Mouse (Mus musculus) CH12.LX (cell line): ENCODE measurements around the gene Cars. TPM values are rescaled to one million over a fixed set of nuclear protein-coding genes. Genes with fewer than 3 reads are reported as not detected.

ENCODE experiments used
- DNase-seq: peaks from one replicate; pipeline ENCODE4 v3.0.0-alpha.2; 2013; ENCODE audit errors: extremely low read depth
- H3K27ac ChIP-seq: 2 replicates; pipeline ENCODE4 v1.5.1; 2012; ENCODE audit warnings: low read depth, mild to moderate bottlenecking, control low read depth, moderate library complexity; ENCODE audit not compliant: insufficient read depth
- H3K27me3 ChIP-seq: replicated peaks from 2 replicates; pipeline ENCODE3; 2012; ENCODE audit warnings: inconsistent platforms
- H3K36me3 ChIP-seq, 2 experiments: replicated peaks in 1 of 2; 2 replicates each; pipeline versions ENCODE3 to v1.6.1; 2012; ENCODE audit warnings: inconsistent platforms in 1 of 2, low read length in 1 of 2, mild to moderate bottlenecking in 1 of 2, mixed read lengths in 1 of 2, moderate library complexity in 1 of 2; ENCODE audit not compliant: control insufficient read depth in 1 of 2, insufficient read depth in 1 of 2
- H3K4me1 ChIP-seq, 2 experiments: 2 replicates each; pipeline ENCODE4 v1.6.1; 2012; ENCODE audit warnings: inconsistent platforms in 1 of 2, moderate library complexity in 1 of 2; ENCODE audit not compliant: insufficient read depth in 2 of 2, control insufficient read depth in 1 of 2
- H3K4me2 ChIP-seq: 2 replicates; pipeline ENCODE4 v1.6.1; 2012; ENCODE audit warnings: low read depth, mild to moderate bottlenecking, control low read depth; ENCODE audit not compliant: poor library complexity, insufficient read depth, severe bottlenecking
- H3K4me3 ChIP-seq, 3 experiments: fragments of 150-350 bp in 1 of 3; sonication (generic) in 1 of 3; replicated peaks in 1 of 3; 2 replicates each; pipeline versions ENCODE3 to v1.5.1; 2011 to 2012; ENCODE audit warnings: low read depth in 2 of 3, low read length in 2 of 3, mild to moderate bottlenecking in 2 of 3, moderate library complexity in 2 of 3, control low read depth in 1 of 3, improper control_type of control experiment in 1 of 3, inconsistent platforms in 1 of 3, mixed read lengths in 1 of 3; ENCODE audit not compliant: poor library complexity in 1 of 3
- H3K79me2 ChIP-seq: replicated peaks from 2 replicates; pipeline ENCODE4 v1.6.1; 2012; ENCODE audit warnings: mild to moderate bottlenecking, moderate library complexity; ENCODE audit not compliant: control insufficient read depth, poor library complexity, insufficient read depth, severe bottlenecking; ENCODE audit errors: extremely low read depth
- H3K9ac ChIP-seq: 2 replicates; pipeline ENCODE4 v1.6.1; 2012; ENCODE audit warnings: low read depth, mild to moderate bottlenecking, control low read depth, moderate library complexity; ENCODE audit not compliant: insufficient read depth
- H3K9me3 ChIP-seq: replicated peaks from 2 replicates; pipeline ENCODE3; 2012; ENCODE audit warnings: low read length, inconsistent platforms, mixed read lengths
- BHLHE40 ChIP-seq: IDR thresholded peaks from 2 replicates; pipeline ENCODE4 v1.6.1; 2011; ENCODE audit warnings: mild to moderate bottlenecking, low read depth, low read length, improper control_type of control experiment
- HCFC1 ChIP-seq: IDR thresholded peaks from 2 replicates; pipeline ENCODE4 v1.6.1; 2012; ENCODE audit warnings: low read depth, mild to moderate bottlenecking, inconsistent platforms, low read length, improper control_type of control experiment
- JUND ChIP-seq: conservative IDR thresholded peaks from 2 replicates; pipeline ENCODE4 v1.6.1; 2011; ENCODE audit warnings: low read depth, low read length, improper control_type of control experiment
- MXI1 ChIP-seq: IDR thresholded peaks from 2 replicates; pipeline ENCODE4 v1.6.1; 2011; ENCODE audit warnings: mild to moderate bottlenecking, low read depth, low read length, improper control_type of control experiment
- PAX5 ChIP-seq: IDR thresholded peaks from 2 replicates; pipeline ENCODE4 v1.6.1; 2012; ENCODE audit warnings: low read length, inconsistent platforms, mixed read lengths
- POLR2AphosphoS2 ChIP-seq: IDR thresholded peaks from 2 replicates; pipeline ENCODE4 v1.6.1; 2011; ENCODE audit warnings: low read depth, low read length, improper control_type of control experiment
- RCOR1 ChIP-seq: conservative IDR thresholded peaks from 2 replicates; pipeline ENCODE4 v1.6.1; 2012; ENCODE audit warnings: low read depth, mild to moderate bottlenecking, inconsistent platforms, low read length, improper control_type of control experiment
- SMC3 ChIP-seq: IDR thresholded peaks from 2 replicates; pipeline ENCODE4 v1.6.1; 2011; ENCODE audit warnings: low read depth, low read length, improper control_type of control experiment
- TCF12 ChIP-seq: IDR thresholded peaks from 2 replicates; pipeline ENCODE4 v1.6.1; 2014; ENCODE audit warnings: low read depth, mild to moderate bottlenecking, inconsistent platforms, low read length, improper control_type of control experiment
- UBTF ChIP-seq: IDR thresholded peaks from 2 replicates; pipeline ENCODE4 v1.6.1; 2012; ENCODE audit warnings: low read depth, mild to moderate bottlenecking, inconsistent platforms, low read length, improper control_type of control experiment, moderate library complexity
- USF1 ChIP-seq: IDR thresholded peaks from 2 replicates; pipeline ENCODE4 v1.6.1; 2014; ENCODE audit warnings: low read depth, mild to moderate bottlenecking, inconsistent platforms, low read length, improper control_type of control experiment
- ZKSCAN1 ChIP-seq: IDR thresholded peaks from 2 replicates; pipeline ENCODE4 v1.6.1; 2012; ENCODE audit warnings: low read depth, inconsistent platforms, low read length, improper control_type of control experiment, borderline replicate concordance
- dilution Hi-C: fragments of 300-500 bp; cut with MboI; formaldehyde crosslinking; loops from 2 replicates; pipeline ENCODE4 v1.14.3; 2020; ENCODE audit warnings: low sequenced_read_pairs; ENCODE audit not compliant: extremely low pct_unique_long_range_greater_than_20kb, extremely low pct_ligation_motif_present
- in situ Hi-C: fragments of 300-500 bp; cut with MboI; formaldehyde crosslinking; loops from 3 replicates; pipeline ENCODE4 v1.14.3; 2019; ENCODE audit warnings: low sequenced_read_pairs, low pct_ligation_motif_present, low pct_unique_long_range_greater_than_20kb, mixed read lengths
- polyA plus RNA-seq: library from polyadenylated mRNA; unstranded; fragments of >175 nt; gene quantifications from 2 replicates; pipeline ENCODE4 v1.2.1, GENCODE M21; 2012; ENCODE audit warnings: low read depth; ENCODE audit not compliant: insufficient read length
- total RNA-seq, 2 experiments: library from RNA; depleted of rRNA; stranded (reverse); fragments of 300-350 nt in 1 of 2; fragments of >200 nt in 1 of 2; gene quantifications; 2 replicates each; pipeline ENCODE4 v1.2.3; 2012 to 2014

Gene Cars
- total and polyA plus RNA-seq, 3 experiments, result 118 to 222 (median 170) TPM

GRCm38 (mm10) chr7:143592255-143592654 is 7.6 kb downstream of the Cars start:
- Histone ChIP-seq H3K4me1 (peaks cover 11 to 53% of the 10 kb centered on the region in 2 experiments), H3K79me2 (peaks cover 84% of the 10 kb centered on the region), H3K4me2 (no peak overlapping the region), H3K4me3 (no peak overlapping the region), H3K27ac (no peak overlapping the region), H3K9ac (no peak overlapping the region), H3K9me3 (no peaks in the 10 kb centered on the region)
- dilution Hi-C loops (no loop called here), in situ Hi-C loops (no loop called here)
- DNase-seq, result no peak
- TF ChIP-seq JUND, result no peak
- TF ChIP-seq USF1, result no peak
- TF ChIP-seq POLR2AphosphoS2, result no peak
- TF ChIP-seq SMC3, result no peak
- TF ChIP-seq HCFC1, result no peak
- TF ChIP-seq BHLHE40, result no peak
- TF ChIP-seq, all 38 proteins: peak for 0
- peaks cover 89 to 98% of the 10 kb centered on the region in 2 experiments for H3K36me3 ChIP-seq
- H3K27me3 ChIP-seq, result no peaks in the 10 kb centered on the region

GRCm38 (mm10) chr7:143588006-143588405 is 11.9 kb downstream of the Cars start:
- DNase-seq, result no peak
- Histone ChIP-seq H3K9me3 (no peaks in the 10 kb centered on the region), H3K4me1 (peaks cover 4 to 33% of the 10 kb centered on the region in 2 experiments), H3K79me2 (peaks cover 42% of the 10 kb centered on the region), H3K27ac (no peak overlapping the region), H3K27me3 (no peaks in the 10 kb centered on the region), H3K4me2 (no peak overlapping the region), H3K36me3 (peaks cover 97 to 99% of the 10 kb centered on the region in 2 experiments), H3K4me3 (no peak overlapping the region), H3K9ac (no peak overlapping the region)
- 0 out of 2 replicates have a peak, but pooled peaks have one; percentile 13 for TF ChIP-seq POLR2AphosphoS2
- no peak for TF ChIP-seq PAX5
- TF ChIP-seq ZKSCAN1, result no peak
- no peak for TF ChIP-seq RCOR1
- in situ Hi-C loops (no loop called here), dilution Hi-C loops (no loop called here)

GRCm38 (mm10) chr7:143587586-143587985 is 12.3 kb downstream of the Cars start:
- TF ChIP-seq TCF12 (no peak), UBTF (no peak), MXI1 (no peak), USF1 (no peak)
- Histone ChIP-seq H3K27ac (no peak overlapping the region), H3K4me2 (no peak overlapping the region), H3K36me3 (peaks cover 97 to 99% of the 10 kb centered on the region in 2 experiments), H3K9me3 (no peaks in the 10 kb centered on the region), H3K4me3 (no peak overlapping the region), H3K9ac (no peak overlapping the region), H3K27me3 (no peaks in the 10 kb centered on the region), H3K79me2 (peaks cover 37% of the 10 kb centered on the region), H3K4me1 (peaks cover 3 to 30% of the 10 kb centered on the region in 2 experiments)
- DNase-seq, result no peak
- in situ Hi-C loops (no loop called here), dilution Hi-C loops (no loop called here)
